Mouse (Mus musculus): ENCODE measurements around the gene Bicc1.

The Bicc1 gene

GRCm38 (mm10) chr10:70874994-70875538 lies 284.4 kb downstream of the Bicc1 start:
- no peak for DNase-seq (ENCODE audit: low spot score in 2 of 2)

All from left cerebral cortex, adult 9 months (tissue).